Mouse (Mus musculus): ENCODE data around the gene Tnn. TPM values are rescaled to one million over a fixed set of nuclear protein-coding genes. Genes with fewer than 3 reads are reported as not detected.
A peak's percentile ranks its signal among the peaks of the same experiment; 100 is the strongest.

Gene Tnn
- polyA plus RNA-seq, 1 experiment from 2014 or later: 0.06 TPM

DNA sequence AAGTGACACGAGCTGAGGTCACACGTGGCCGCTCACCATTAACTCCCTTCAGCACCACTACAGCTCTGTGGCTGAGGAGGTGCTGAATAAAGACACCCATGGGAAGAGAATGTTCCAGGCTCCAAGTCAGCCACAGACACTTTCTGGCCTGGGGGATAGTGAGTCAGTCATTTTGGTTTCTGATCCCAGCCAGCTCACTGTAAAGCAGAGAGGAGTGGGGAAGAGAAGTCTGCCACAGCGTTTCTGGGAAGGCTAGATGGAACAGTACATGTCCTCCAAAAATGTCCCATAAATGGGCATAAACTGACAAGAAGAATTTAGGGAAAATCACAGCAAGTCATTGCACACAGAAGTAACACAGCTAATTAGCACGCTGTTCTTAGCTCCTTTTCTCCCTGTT lies 52.4 kb downstream of the Tnn start:
- Histone ChIP-seq H3K9me3 (replicated peaks; ENCODE audit: control insufficient read depth, low read length, poor library complexity, severe bottlenecking) (no peaks in the 10 kb centered on the region), H3K4me1 (ENCODE audit: control insufficient read depth, insufficient read depth, low read length) (no peaks in the 10 kb centered on the region), H3K27me3 (ENCODE audit: control insufficient read depth, insufficient read depth, low read depth, low read length) (no peaks in the 10 kb centered on the region), H3K4me3 (ENCODE audit: low read depth, low read length) (no peak overlapping the region), H3K9ac (ENCODE audit: low read depth, low read length) (no peak overlapping the region), H3K4me2 (ENCODE audit: low read length) (no peak overlapping the region), H3K36me3 (ENCODE audit: control insufficient read depth, insufficient read depth, low read length) (no peaks in the 10 kb centered on the region), H3K27ac (ENCODE audit: low read length) (no peak overlapping the region)
- ATAC-seq: no peak
- 88% methylated on average over 5 of the region's 5 CpGs for WGBS

DNA sequence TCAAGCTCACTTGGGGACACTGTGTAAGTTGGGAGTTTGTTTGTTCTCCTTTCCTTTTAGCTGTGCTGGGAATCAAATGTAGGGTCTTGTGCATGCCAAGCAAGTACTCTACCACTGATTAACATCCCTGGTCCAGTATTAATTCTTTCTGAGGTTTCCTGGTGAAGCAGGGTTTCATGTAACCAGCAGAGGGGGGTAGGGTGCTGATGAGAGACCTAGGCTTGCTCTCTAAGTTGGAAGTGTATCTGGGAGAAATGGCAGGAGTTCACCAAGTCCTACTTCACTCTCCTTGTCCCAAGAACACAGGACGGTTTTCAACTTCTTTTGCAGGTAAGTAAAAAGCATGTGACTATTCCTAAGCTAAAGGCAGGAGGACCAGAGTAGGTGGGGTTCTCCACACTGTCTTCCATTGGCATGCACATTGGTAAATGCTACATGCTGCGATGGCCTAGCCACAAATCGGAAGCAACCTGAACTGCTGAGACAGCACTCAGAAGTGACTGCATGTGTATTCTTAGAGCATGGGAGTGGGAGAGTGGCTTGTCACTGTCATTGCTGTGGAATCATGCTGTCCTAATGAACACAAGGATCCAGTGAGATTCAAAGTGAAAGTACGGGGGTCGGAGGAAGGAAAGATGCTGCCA lies 53.6 kb downstream of the Tnn start:
- 79% methylated on average over 5 of the region's 5 CpGs for WGBS
- no peak overlapping the region for H3K4me3 ChIP-seq (ENCODE audit: low read depth, low read length)
- no peaks in the 10 kb centered on the region for H3K4me1 ChIP-seq (ENCODE audit: control insufficient read depth, insufficient read depth, low read length)
- H3K4me2 ChIP-seq (ENCODE audit: low read length): no peak overlapping the region
- H3K36me3 ChIP-seq (ENCODE audit: control insufficient read depth, insufficient read depth, low read length): no peaks in the 10 kb centered on the region
- H3K27me3 ChIP-seq (ENCODE audit: control insufficient read depth, insufficient read depth, low read depth, low read length): no peaks in the 10 kb centered on the region
- H3K9ac ChIP-seq (ENCODE audit: low read depth, low read length): no peak overlapping the region
- no peaks in the 10 kb centered on the region for H3K9me3 ChIP-seq (replicated peaks; ENCODE audit: control insufficient read depth, low read length, poor library complexity, severe bottlenecking)
- no peak for ATAC-seq
- H3K27ac ChIP-seq (ENCODE audit: low read length): no peak overlapping the region

DNA sequence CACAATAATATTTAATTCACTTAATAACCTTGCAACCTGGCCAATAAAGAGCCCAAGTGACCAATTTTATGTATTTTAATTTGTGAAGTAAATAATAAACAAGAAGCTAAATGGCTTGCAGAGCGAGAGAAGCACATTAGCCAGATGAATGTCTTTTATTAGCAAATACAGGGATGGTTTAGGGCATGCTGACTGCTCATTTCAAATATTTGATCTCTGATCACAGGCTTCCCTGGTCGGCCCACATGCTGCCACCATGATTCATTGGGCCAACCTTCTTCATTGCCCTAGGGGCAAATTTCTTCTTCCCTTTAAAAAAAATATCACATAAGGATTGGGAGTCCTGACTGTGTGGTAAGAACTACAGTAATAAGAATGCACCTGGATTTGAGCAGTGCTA lies 66.7 kb downstream of the Tnn start:
- Histone ChIP-seq H3K4me3 (ENCODE audit: low read depth, low read length) (no peak overlapping the region), H3K4me2 (ENCODE audit: low read length) (no peak overlapping the region), H3K4me1 (ENCODE audit: control insufficient read depth, insufficient read depth, low read length) (no peaks in the 10 kb centered on the region), H3K9ac (ENCODE audit: low read depth, low read length) (no peak overlapping the region), H3K36me3 (ENCODE audit: control insufficient read depth, insufficient read depth, low read length) (no peaks in the 10 kb centered on the region), H3K27me3 (ENCODE audit: control insufficient read depth, insufficient read depth, low read depth, low read length) (no peaks in the 10 kb centered on the region), H3K9me3 (replicated peaks; ENCODE audit: control insufficient read depth, low read length, poor library complexity, severe bottlenecking) (no peaks in the 10 kb centered on the region), H3K27ac (ENCODE audit: low read length) (no peak overlapping the region)
- 82% methylated on average over 2 of the region's 2 CpGs for WGBS
- no peak for ATAC-seq

DNA sequence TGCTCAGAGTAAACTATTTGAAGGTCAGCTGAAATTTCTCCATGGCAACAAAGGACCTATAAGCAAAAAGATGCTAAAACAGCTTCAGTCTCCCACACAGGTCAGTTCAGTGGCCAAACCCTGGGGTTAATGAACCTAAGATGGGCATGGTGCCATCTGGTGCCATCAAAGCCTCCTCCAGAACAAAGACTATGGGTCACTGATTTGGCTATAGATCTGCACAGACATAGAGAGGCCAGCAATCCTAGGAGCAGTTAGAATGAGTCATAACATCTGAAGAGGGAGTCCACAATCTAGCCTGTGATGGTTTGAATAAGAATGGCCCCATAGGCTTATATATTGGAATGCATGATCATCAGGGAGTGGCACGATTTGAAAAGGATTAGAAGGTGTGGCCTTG lies 69.1 kb downstream of the Tnn start:
- no peaks in the 10 kb centered on the region for H3K9me3 ChIP-seq (replicated peaks; ENCODE audit: control insufficient read depth, low read length, poor library complexity, severe bottlenecking)
- H3K4me2 ChIP-seq (ENCODE audit: low read length): no peak overlapping the region
- H3K27ac ChIP-seq (ENCODE audit: low read length): no peak overlapping the region
- H3K4me3 ChIP-seq (ENCODE audit: low read depth, low read length): no peak overlapping the region
- no peaks in the 10 kb centered on the region for H3K27me3 ChIP-seq (ENCODE audit: control insufficient read depth, insufficient read depth, low read depth, low read length)
- no peak for ATAC-seq
- no peaks in the 10 kb centered on the region for H3K4me1 ChIP-seq (ENCODE audit: control insufficient read depth, insufficient read depth, low read length)
- no peak overlapping the region for H3K9ac ChIP-seq (ENCODE audit: low read depth, low read length)
- WGBS: 63% methylated on average over 1 of the region's 1 CpGs
- H3K36me3 ChIP-seq (ENCODE audit: control insufficient read depth, insufficient read depth, low read length): no peaks in the 10 kb centered on the region

DNA sequence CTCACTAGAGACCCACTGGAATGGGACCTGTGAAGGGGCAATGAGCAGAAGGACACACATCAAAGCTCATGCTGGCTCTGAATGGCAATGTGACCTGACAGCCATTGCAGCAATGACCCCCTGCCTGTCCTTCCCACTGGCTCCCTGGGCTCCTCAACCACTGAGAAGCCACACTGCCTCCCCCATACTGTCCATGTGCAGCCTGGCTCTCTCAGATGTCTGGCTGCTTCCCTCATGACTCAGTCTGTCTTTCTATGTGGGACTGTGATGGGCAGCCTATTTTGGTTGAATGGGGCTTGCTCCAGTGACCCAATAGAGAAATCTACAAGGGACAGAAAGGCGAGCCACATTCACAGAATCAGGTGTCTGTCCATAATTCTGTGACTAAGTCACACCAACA lies 70.7 kb downstream of the Tnn start:
- H3K36me3 ChIP-seq (ENCODE audit: control insufficient read depth, insufficient read depth, low read length): no peaks in the 10 kb centered on the region
- no peaks in the 10 kb centered on the region for H3K9me3 ChIP-seq (replicated peaks; ENCODE audit: control insufficient read depth, low read length, poor library complexity, severe bottlenecking)
- WGBS: 63% methylated on average over 1 of the region's 1 CpGs
- H3K4me3 ChIP-seq (ENCODE audit: low read depth, low read length): no peak overlapping the region
- no peak overlapping the region for H3K27ac ChIP-seq (ENCODE audit: low read length)
- no peak overlapping the region for H3K9ac ChIP-seq (ENCODE audit: low read depth, low read length)
- ATAC-seq: no peak
- H3K4me1 ChIP-seq (ENCODE audit: control insufficient read depth, insufficient read depth, low read length): no peaks in the 10 kb centered on the region
- no peaks in the 10 kb centered on the region for H3K27me3 ChIP-seq (ENCODE audit: control insufficient read depth, insufficient read depth, low read depth, low read length)
- H3K4me2 ChIP-seq (ENCODE audit: low read length): no peak overlapping the region

DNA sequence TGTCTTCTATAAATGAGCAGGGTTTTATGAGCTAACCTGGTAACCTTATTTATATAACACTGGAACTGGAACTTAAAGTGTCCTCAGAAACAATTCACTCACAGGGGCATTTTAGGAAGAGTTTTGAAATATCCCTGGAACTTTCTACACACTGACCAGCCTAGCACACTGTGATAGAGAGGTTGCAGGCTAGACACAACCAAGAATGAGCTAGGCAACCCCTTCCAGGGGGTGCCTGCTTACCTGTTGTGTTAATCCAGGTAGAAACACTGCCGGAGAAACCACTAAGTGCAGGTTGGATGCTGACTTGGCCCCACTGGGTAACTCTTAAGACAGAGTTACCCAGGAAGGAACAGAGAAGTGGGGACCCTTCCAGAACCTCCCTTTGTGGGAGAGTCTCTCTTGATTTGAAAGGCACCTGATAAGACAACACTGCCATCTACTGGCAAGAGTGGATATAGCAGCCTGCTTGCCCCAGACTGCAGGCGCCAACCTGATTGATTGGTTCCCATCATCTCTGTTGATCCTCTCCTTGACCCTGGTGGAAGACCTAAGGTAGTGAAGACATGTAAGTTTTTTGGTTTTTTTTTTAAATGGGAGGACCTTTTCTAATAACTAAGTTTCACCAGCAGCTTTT lies 72.5 kb downstream of the Tnn start:
- Histone ChIP-seq H3K4me3 (ENCODE audit: low read depth, low read length) (no peak overlapping the region), H3K27me3 (ENCODE audit: control insufficient read depth, insufficient read depth, low read depth, low read length) (no peaks in the 10 kb centered on the region), H3K9me3 (replicated peaks; ENCODE audit: control insufficient read depth, low read length, poor library complexity, severe bottlenecking) (no peaks in the 10 kb centered on the region), H3K9ac (ENCODE audit: low read depth, low read length) (no peak overlapping the region), H3K4me1 (ENCODE audit: control insufficient read depth, insufficient read depth, low read length) (no peaks in the 10 kb centered on the region), H3K27ac (ENCODE audit: low read length) (no peak overlapping the region), H3K36me3 (ENCODE audit: control insufficient read depth, insufficient read depth, low read length) (no peaks in the 10 kb centered on the region), H3K4me2 (ENCODE audit: low read length) (no peak overlapping the region)
- 27% methylated on average over 2 of the region's 2 CpGs for WGBS
- peak; percentile 69 for ATAC-seq

DNA sequence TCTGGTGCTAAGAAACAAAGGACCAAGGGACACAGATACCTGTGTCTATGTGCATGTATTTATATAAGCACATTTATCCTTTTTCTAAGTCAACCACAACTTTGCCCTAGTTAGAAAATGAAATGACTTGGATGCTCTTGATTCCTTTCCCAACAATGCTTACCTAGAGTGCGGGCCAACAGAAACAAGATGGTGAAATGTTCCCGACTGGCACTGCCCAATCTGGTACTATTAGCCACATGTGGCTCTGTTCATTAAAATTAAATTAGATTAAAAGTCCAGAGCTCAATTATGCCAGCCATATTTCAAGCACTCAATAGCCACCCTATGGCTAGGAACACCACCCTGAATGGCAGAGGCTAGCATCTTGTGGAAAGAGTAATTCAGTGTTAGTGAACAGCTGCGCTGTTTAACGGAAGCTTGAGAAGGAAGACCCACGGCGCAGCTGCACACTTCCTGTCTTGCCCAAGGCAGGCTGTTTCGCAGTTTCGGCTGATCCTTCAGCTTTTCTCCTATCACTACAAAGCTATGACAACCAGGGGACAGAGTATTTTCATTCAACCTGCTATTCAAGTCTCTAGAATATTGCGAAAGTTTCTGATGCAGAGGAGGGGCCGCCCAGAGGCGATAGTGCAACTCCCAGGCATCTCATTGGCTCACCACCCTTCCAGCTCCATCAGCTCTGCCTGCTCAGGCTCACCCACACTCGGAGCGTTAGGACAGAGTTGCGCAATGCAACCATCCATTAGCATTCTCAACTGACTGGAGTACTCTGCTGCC lies 74.3 kb downstream of the Tnn start:
- Histone ChIP-seq H3K27ac (ENCODE audit: low read length) (no peak overlapping the region), H3K27me3 (ENCODE audit: control insufficient read depth, insufficient read depth, low read depth, low read length) (no peaks in the 10 kb centered on the region), H3K4me1 (ENCODE audit: control insufficient read depth, insufficient read depth, low read length) (no peaks in the 10 kb centered on the region), H3K9ac (ENCODE audit: low read depth, low read length) (no peak overlapping the region), H3K4me2 (ENCODE audit: low read length) (no peak overlapping the region), H3K9me3 (replicated peaks; ENCODE audit: control insufficient read depth, low read length, poor library complexity, severe bottlenecking) (no peaks in the 10 kb centered on the region), H3K4me3 (ENCODE audit: low read depth, low read length) (no peak overlapping the region), H3K36me3 (ENCODE audit: control insufficient read depth, insufficient read depth, low read length) (no peaks in the 10 kb centered on the region)
- WGBS: 79% methylated on average over 14 of the region's 14 CpGs
- ATAC-seq: no peak

DNA sequence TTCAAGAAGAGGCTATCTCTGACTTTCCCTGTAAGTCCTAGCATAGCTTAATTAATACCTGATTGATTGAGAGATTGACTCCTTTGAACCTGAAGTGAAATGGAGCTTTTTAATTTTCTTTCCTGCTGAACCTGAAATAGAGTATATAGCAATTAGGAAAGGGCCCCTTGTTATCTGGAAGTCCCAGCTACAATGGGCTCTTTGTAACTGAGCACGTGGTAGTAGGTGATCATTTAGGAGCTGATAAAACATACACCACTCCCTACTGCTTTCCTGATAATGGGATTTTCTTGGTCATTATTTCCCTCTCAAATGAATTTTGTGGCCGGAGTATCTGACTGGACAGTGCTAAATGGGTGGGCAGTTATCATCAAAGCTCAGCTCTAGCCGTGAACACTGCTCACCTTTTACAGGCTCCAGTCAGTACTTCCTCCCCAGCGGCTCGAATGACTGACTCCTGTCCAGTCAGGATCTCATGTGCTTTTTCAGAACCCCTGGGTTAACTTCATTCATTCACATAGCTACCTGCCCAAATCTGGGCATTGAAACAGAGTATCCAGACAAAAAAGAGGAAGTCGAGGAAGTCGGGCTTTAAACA lies 88.7 kb downstream of the Tnn start:
- no peak for ATAC-seq
- Histone ChIP-seq H3K4me2 (ENCODE audit: low read length) (no peak overlapping the region), H3K27me3 (ENCODE audit: control insufficient read depth, insufficient read depth, low read depth, low read length) (no peaks in the 10 kb centered on the region), H3K9me3 (replicated peaks; ENCODE audit: control insufficient read depth, low read length, poor library complexity, severe bottlenecking) (0 out of 2 replicates have a peak, but pooled peaks cover under 1% of the 10 kb centered on the region), H3K4me1 (ENCODE audit: control insufficient read depth, insufficient read depth, low read length) (no peaks in the 10 kb centered on the region), H3K27ac (ENCODE audit: low read length) (no peak overlapping the region), H3K36me3 (ENCODE audit: control insufficient read depth, insufficient read depth, low read length) (no peaks in the 10 kb centered on the region), H3K4me3 (ENCODE audit: low read depth, low read length) (no peak overlapping the region), H3K9ac (ENCODE audit: low read depth, low read length) (no peak overlapping the region)
- 69% methylated on average over 7 of the region's 7 CpGs for WGBS
